Mouse (Mus musculus): ENCODE measurements around the gene Cass4.

The Cass4 gene

DNA sequence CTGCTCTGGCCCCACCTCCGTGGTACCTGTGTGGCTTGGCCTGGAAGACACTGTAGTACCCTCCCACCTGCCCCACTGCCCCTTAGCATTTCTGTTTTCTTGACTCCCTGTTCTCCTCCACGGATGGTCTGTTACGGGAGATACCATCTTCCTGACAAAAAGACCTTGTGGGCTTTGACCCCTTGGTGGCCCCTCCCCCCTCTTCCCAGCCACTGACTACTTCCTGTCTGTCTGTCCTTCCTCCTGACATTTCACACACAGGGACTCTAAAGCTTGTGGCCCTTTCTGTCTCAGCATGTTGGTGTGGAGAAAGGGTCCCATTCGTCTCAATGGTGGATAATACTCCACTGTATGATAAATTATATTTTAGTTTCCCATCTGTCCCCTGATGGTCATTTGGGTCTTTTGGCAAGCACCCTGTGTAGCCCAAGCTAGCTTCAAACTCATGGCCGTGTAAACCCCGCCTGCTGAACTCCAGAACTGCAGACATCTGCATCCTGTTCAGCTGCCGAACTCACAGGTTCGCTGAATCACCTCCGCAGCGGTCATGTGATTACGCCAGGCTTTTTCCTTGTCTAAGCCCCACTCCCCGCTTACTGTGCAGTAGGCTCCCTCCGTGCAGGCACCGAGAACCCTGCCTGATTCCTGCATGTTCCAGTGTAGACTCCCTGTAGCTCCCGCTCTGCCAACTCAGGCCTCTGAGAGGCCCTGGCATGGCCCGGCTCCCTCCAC lies 88.2 kb downstream of the Cass4 start:
- no peak for DNase-seq (ENCODE audit: low spot score in 2 of 2)

Data from urinary bladder, adult 18-20 months (tissue).